Mouse (Mus musculus): Measurements from ENCODE around the gene Saa4. TPM values are rescaled to one million over a fixed set of nuclear protein-coding genes. Genes with fewer than 3 reads are reported as not detected.
"Not testable (repeated sequence)": the region's sequence is repeated elsewhere in the genome, so short reads cannot be mapped to it uniquely, and the experiment has no call there.

Gene Saa4
- polyA plus RNA-seq (2015; fragmentation: Nextera tagmentation; extraction: Ambion mirVana), result 0.08 and 0.18 TPM in 2 replicates

DNA sequence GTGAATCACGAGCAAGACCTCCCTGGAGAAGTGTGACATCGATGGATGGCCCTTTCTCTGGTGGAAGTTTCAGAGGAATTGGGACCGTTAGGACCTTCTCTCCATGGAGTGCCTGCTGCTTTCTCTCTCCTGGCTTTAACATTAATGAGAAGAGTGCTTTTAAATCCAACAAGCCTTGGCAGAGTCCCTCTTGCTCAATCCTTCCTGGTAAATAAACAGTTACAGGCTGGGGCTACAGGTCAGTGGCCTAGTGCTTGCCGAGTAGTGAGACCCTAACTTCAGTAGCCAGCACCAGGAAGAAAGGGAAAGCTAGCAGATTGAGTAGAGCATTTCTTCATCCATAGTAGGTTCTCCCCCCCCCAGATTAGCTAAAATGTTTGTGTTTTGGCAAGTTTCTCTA is at the start of gene Saa4:
Saa4 (minus strand) TSS at position 146 of the 400 bp plus-strand sequence.
- DNase-seq (ENCODE audit: low spot score), result no peak

GRCm38 (mm10) chr7:46770706-46771105 is 38.3 kb upstream of the Saa4 start:
- peak; percentile 67 for DNase-seq (ENCODE audit: low spot score)

DNA sequence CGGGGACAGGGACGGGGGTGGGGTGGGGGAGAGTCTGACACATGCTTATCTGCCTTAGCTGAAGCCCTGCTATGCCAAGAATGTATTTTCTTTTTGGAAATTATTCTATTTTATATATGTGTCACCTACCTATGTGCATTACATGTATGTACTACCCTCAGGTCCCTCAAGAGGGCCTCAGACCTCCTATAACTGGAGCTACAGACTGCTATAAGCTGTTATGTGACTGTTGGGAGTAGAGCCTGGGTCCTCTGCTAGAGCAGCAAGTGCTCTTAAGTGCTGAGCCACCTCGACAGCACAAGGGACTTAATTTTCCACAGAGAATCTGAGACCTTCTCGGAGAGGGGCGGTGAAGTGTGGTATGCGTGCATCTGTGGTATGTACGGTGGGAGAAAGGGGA is 36.0 kb upstream of the Saa4 start:
- no peak for DNase-seq (ENCODE audit: low spot score)

GRCm38 (mm10) chr7:46767371-46767770 is 35.0 kb upstream of the Saa4 start:
- no peak for DNase-seq (ENCODE audit: low spot score)

DNA sequence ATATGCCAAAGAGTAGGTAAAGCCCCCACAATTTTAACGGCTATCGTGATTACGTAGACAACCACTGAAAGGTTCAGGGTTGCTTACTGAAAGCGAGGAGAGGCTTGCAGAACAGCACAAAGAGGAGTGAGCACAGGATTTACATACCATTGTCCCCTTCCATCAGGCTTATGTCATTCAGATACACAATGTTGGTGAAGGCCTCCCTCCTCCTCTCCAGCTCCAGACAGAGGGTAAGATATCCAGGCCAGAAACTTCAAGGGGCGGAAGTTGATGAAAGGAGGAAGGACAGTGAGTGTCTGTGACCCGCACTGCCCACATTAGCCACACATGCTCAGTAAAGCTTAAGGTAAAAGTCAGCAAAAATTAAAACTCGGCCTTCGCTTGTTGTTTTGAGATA is 32.3 kb upstream of the Saa4 start:
- DNase-seq (ENCODE audit: low spot score), result no peak

GRCm38 (mm10) chr7:46762601-46763000 is 30.2 kb upstream of the Saa4 start:
- DNase-seq (ENCODE audit: low spot score), result no peak

DNA sequence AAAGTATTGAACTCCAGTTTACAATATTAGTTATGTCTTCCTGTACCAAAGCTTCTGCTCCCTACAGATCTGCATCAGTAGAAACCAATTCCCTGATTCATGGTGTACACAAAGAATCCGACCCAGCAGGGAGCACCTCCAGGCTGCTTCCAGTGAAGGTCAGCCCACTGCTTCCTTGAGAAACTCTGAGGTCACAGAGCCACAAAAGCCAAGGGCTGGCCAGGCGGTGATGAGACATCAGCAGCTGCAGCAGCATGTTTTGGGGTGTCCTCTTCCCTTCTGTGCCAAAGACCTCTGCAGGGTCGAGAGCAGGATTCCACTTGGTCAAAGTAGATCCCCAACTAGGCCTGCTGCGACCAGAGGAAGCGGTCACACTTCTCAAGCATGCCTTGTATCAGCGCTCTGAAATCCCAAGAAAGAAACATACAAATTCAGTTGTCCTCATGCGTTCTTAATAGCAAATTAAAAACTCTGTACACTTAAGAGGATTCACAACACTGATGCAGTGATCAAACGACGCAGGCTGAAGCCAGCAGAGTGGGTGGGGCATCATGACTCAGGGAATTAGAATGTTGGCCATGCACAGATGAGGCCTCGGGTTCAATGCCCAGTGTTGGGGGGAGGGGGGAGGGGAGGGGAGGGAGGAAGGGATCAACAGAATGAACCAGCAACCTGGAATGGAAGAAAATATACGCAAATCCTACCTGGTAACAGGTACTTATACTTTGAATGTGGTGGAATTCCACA is 28.8 kb upstream of the Saa4 start:
- no peak for DNase-seq (ENCODE audit: low spot score)

- no peak for DNase-seq (ENCODE audit: low spot score)
These were observed 19.1 kb upstream of the Saa4 start, which contains the start of gene Saa2 for GRCm38 (mm10) chr7:46751490-46751889. Gene Saa2 (plus strand): TSS chr7:46751790.

DNA sequence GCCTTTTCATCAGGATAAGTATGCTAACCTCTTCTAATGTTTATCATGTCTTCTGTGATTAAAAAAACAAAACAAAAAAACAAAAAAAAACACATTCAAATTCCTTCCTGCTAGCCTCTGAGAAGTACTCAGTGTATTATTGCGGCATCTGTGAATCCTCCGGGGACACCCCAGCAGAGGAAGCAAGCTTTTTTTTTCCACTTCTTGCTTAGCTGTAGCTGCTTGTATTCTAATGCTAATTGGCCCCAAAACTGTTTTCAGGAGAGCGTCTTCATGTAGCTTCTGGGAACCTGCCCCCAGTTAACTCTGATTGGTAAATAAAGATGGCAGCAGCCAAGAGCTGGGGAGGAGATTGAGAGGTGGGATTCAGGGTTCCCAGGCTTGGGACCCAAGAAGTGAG is 16.1 kb upstream of the Saa4 start:
- no peak for DNase-seq (ENCODE audit: low spot score)

- no peak for DNase-seq (ENCODE audit: low spot score)
These were observed 14.0 kb upstream of the Saa4 start for GRCm38 (mm10) chr7:46746381-46746780.

DNA sequence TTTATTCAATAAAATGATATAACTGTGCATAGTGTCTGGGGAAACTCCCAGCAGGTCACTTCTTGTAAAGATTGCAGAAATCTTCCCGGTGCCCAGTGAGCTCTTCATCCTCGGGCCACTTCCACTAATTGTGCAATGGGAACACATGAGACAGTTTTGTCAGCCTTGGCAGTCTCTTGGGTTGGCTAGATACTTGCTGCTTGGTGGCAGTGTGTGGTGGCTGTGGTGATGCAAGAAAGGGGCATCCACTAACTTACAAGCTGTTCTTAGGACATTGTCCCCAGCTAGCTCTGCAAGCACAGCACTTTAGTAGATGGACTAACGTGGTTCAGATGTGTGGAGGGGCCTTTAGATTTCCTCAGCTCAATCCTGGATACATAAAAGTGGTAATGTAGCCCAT is 13.4 kb upstream of the Saa4 start:
- DNase-seq (ENCODE audit: low spot score), result no peak

- DNase-seq (ENCODE audit: low spot score), result not testable (repeated sequence)
These were observed 10.5 kb upstream of the Saa4 start, which contains the start of gene Saa1 for GRCm38 (mm10) chr7:46742880-46743279. Gene Saa1 (minus strand): TSS chr7:46742980.

DNA sequence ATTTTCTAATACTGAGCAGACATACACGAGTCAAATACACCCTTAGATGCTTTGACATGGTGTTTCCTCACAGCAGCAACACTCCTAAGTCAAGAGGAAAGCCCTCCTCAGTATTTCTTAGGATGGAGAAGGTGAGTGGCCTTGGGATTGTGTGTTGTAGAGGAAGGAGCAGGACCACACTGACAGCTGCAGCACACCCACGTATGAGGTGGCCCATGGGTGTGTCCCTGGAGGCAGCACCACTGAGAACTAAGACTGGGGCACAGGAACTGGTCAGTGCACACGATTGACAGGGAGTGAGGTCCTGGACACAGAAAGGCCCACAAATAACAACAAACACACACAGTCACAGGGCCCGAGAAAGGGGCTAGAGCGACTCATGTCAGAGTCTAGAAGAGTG is 7.6 kb upstream of the Saa4 start:
- not testable (repeated sequence) for DNase-seq (ENCODE audit: low spot score)

DNA sequence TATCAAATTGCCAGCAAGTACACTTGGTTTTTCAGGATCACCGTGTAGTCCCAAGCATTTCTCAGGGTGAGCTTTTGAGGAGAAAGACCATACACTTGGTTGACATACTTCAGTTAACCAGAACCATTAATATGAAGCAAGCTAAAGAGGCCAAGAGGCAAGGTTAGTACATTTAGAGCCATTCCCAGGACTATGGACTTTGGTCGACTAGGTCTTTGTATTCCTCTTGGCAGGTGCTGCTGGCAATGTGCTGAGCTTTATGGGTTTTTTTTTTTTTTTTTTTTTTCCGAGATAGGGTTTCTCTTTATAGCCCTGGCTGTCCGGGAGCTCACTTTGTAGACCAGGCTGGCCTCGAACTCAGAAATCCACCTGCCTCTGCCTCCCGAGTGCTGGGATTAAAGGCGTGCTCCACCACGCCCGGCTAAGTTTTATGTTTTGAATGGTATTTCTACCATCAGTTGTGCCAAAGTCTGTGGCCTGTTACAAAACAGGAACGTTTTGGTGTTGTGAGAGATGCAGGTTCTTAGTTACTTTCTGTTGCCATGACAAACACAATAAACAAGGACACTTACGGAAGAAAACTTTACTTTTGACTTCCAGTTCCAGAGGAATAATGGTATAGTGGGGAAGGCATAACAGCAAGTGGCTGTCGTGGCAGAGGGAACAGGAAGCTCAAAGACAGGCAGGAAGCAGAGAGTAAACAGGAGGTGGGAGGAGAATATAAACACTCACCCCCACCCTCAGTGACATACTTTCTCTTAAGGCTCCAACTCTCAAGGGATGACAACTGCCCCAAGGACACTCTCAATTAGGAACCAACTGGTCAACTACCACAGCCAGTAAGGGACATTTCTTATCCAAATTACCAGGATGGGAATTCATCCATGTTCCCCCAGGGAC is 6.4 kb upstream of the Saa4 start:
- DNase-seq (ENCODE audit: low spot score), result peak; percentile 21

DNA sequence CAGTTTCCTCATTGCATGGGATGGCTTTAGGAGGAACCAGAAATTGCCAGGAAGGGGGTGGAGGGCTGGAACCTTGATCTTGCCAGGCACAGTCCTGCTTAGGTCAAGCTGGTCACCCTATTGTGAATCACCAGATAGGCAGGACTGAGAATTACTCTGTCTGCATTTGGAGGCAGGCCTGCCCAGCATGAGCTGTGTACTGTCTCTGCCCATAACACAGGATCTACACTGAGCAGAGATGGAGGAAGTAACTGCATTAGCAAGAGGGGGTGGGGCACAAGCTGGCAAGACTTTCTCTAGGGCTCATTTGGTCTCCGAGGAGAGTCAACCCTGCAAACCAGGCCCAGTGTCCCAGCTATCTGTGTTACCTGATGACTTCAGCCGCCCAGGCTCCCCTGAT is 2.6 kb upstream of the Saa4 start:
- no peak for DNase-seq (ENCODE audit: low spot score)

- no peak for DNase-seq (ENCODE audit: low spot score)
These were observed 4.8 kb downstream of the Saa4 start for GRCm38 (mm10) chr7:46727584-46727983.

DNA sequence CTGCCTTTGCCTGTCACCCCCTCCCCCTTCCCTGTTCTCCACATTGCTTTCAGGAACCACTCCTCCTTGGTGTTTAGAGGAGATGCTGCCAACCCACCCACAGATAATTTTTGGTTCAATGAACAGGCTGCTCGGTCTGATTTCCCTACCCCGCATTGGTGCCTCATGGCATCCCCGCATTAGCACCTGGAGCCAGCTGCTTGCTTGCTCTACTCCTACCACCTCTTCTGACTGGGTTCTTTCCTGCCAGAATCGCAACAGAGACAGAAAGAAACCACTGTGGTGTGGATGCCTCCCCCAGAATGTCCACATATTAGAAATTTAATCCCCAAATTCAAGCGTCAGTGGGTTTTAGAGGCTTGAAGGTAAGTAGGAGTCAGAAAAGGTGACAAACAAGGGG is 8.0 kb downstream of the Saa4 start:
- DNase-seq (ENCODE audit: low spot score), result no peak

- no peak for DNase-seq (ENCODE audit: low spot score)
These were observed 8.6 kb downstream of the Saa4 start for GRCm38 (mm10) chr7:46723849-46724248.

DNA sequence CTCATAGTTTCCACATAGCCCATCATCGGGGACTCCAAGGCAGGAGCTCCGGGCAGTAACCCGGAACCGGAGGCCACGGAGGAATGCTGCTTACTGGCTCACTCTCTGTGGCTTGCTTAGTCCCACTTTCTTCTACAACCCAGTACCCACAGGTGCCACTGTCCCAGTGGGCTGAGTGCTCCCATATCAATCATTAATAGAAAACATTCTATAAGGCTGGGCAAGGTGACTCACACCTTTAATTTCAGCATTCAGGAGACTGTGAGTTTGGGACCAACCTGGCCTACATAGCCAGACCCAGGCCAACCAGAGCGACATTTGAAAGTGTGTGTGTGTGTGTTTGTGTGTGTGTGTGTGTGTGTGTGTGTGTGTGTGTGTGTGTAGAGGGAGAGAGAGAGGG is 9.0 kb downstream of the Saa4 start:
- DNase-seq (ENCODE audit: low spot score), result no peak

DNA sequence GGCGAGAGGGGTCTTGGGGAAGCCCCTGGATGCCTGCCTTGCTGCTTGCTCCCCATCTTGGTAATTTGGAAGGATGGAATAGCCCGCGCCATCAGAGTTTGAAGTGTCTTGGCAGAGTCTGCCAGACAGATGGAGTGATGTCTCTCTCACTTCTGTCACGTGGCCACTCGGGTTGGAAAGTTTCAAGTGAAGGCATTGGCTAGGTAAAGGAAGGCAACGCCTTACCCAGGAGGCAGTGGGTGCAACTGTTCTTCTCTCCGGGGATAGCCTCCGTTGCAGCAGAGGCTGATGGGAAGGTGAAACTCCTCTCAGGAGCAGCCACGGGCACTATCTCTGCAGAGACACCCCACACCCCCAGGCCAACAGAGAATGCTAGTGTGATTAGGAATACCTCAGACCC is 11.9 kb downstream of the Saa4 start:
- DNase-seq (ENCODE audit: low spot score), result no peak

DNA sequence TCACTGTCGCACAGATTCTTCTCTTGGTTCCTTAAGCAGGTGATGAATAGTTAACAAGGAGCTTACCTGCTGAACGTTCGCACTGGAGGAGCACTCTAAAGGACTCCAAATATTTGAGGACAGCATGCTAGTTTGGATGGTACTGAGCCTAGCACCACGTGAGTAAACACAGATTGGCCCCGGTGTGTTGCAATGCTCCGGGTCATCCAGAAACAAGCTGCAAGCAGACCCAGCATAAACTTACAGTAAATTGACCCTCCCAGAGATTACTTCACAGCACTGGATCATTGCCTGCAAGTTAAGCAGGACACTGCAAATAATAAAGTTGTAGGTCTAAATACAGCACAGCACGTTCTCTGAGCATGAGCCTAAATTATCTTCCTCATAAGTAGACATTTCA is 12.9 kb downstream of the Saa4 start:
- no peak for DNase-seq (ENCODE audit: low spot score)

DNA sequence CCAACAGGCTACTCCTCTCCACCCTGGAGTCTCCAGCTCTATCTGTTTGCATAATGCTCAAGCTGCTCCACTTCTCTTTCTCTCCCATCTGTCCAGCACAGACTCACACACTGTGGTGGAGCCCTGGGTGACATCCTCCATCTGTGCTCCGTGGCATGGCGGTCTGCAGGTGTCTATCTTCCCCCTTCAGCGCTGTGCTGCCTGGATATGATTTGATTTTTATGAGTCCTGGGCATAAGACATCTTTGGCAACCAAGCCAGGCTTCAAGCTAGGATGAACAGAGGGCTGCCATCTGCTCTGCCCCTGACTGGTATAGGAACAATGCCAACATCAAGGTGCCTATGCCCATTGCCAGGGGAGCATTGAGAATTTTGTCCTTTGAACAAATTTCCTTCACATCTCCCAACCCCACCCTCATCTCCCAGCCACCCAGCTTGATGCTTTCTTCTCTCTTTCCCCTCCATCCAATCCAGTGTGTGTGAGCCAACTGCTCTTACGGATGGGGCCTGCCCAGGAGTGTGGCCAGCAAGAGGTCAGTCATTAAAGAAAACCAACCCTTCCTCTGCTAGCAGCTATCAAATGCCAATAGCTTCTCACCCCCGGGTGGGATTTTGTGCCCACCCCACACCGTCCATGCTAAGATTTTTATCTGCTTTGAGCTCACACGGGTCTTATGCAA is 13.7 kb downstream of the Saa4 start:
- DNase-seq (ENCODE audit: low spot score), result no peak

Data from thymus, postnatal 0 days (tissue).